Mouse (Mus musculus): ENCODE measurements around the gene Mat2a.

GRCm38 (mm10) chr6:72392341-72392740 lies 47.0 kb downstream of the Mat2a start:
- TF ChIP-seq CTCF (IDR thresholded peaks at IDR 0.05; ENCODE audit: low read depth, low read length) (no peak), POLR2A (IDR thresholded peaks at IDR 0.05; ENCODE audit: extremely low read depth, insufficient read depth, low read length) (no peak)

Data from liver, adult 2 months (tissue).